Mouse (Mus musculus) liver, postnatal 0 days (tissue): ENCODE results near the gene Mrgprd. TPM values are rescaled to one million over a fixed set of nuclear protein-coding genes. Genes with fewer than 3 reads are reported as not detected.

Experiments used
- ATAC-seq: fragments of 200-750 bp; cut with Nextera tagmentation; 2 replicates; pipeline ENCODE4 v1.8.0; 2017; ENCODE audit warnings: mild to moderate bottlenecking, moderate library complexity
- DNase-seq: peaks from one replicate; pipeline ENCODE4 v3.0.0-alpha.2; 2016
- H3K27ac ChIP-seq: fragments of 300-500 bp; sonication (generic); 2 replicates; pipeline ENCODE4 v1.5.1; 2014; ENCODE audit warnings: antibody characterized with exemption, moderate library complexity, mild to moderate bottlenecking, low read depth
- H3K27me3 ChIP-seq: fragments of 300-500 bp; sonication (generic); 2 replicates; pipeline ENCODE4 v1.6.1; 2014; ENCODE audit warnings: low read length, control low read depth, mixed read lengths; ENCODE audit not compliant: insufficient read depth
- H3K36me3 ChIP-seq: fragments of 300-500 bp; sonication (generic); replicated peaks from 2 replicates; pipeline ENCODE4 v1.6.1; 2014; ENCODE audit warnings: mild to moderate bottlenecking, control low read depth, low read length, moderate library complexity, mixed read lengths; ENCODE audit not compliant: insufficient read depth
- H3K4me1 ChIP-seq: fragments of 300-500 bp; sonication (generic); 2 replicates; pipeline ENCODE4 v1.6.1; 2014; ENCODE audit warnings: antibody characterized with exemption, mild to moderate bottlenecking, control low read depth; ENCODE audit not compliant: insufficient read depth
- H3K4me2 ChIP-seq: fragments of 300-500 bp; sonication (generic); 2 replicates; pipeline ENCODE4 v1.6.1; 2014; ENCODE audit warnings: low read depth, mild to moderate bottlenecking, low read length, moderate library complexity, mixed read lengths
- H3K4me3 ChIP-seq: fragments of 300-500 bp; sonication (generic); 2 replicates; pipeline ENCODE4 v1.5.1; 2014; ENCODE audit warnings: low read depth, low read length
- H3K9ac ChIP-seq: fragments of 300-500 bp; sonication (generic); replicated peaks from 2 replicates; pipeline ENCODE4 v1.6.1; 2014; ENCODE audit warnings: mild to moderate bottlenecking, moderate library complexity
- H3K9me3 ChIP-seq: fragments of 300-500 bp; sonication (generic); 2 replicates; pipeline ENCODE4 v1.6.1; 2016; ENCODE audit warnings: mild to moderate bottlenecking, control low read depth, low read length, mixed read lengths
- CTCF ChIP-seq: sonication (generic); IDR thresholded peaks from 2 replicates; pipeline ENCODE4 v1.5.1; 2016; ENCODE audit warnings: antibody characterized with exemption, low read depth
- EP300 ChIP-seq: IDR thresholded peaks from 2 replicates; pipeline ENCODE4 v1.6.1; 2016; ENCODE audit warnings: antibody characterized with exemption, low read depth, mild to moderate bottlenecking
- WGBS: fragments of 180-500 bp; shearing (Covaris S2); extraction: QIAGEN DNeasy Blood & Tissue Kit; methylation state at CpG from one replicate; pipeline ENCODE4 v1.1.7; 2014; ENCODE audit not compliant: insufficient replicate concordance; 5-methylcytosine and 5-hydroxymethylcytosine counted together
- polyA plus RNA-seq: library from polyadenylated mRNA; unstranded; fragments of >200 nt; fragmentation: Nextera tagmentation; extraction: Ambion mirVana; gene quantifications from 2 replicates; pipeline ENCODE4 v1.2.1, GENCODE M21; 2015

The Mrgprd gene
- polyA plus RNA-seq, 1 experiment from 2014 or later: not detected

DNA sequence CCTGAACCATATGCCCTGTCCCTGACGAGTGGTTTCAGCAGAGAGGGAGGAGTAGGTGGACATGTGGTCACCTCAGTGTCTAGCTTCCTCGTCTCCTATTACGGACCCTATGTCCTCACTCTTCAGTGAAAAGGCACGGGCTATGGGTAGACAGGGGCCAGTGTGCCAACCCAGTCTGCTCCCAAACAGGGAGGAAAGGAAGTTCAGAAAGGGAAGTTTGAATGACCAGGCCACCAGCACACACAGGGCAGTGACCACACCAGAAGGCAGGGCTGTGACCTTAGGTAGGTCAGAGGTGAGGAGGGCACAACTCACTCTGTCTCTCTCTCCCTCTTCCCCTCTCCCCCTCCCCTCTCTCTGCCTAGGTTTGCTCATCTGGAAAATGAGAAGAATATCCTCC is 31.6 kb upstream of the Mrgprd start:
- TF ChIP-seq EP300 (no peak), CTCF (no peak)
- H3K4me3 ChIP-seq: peak overlapping the region; percentile 57
- H3K27me3 ChIP-seq: no peaks in the 10 kb centered on the region
- peak overlapping the region; percentile 81 for H3K4me2 ChIP-seq
- peaks cover 7% of the 10 kb centered on the region; the same call in 1 of the 2 replicates for H3K36me3 ChIP-seq
- peak overlapping the region; percentile 53 for H3K9ac ChIP-seq
- H3K4me1 ChIP-seq: peaks cover 17% of the 10 kb centered on the region
- ATAC-seq (peak; percentile 55), DNase-seq (no peak)
- WGBS: 45% methylated on average over 4 of the region's 4 CpGs
- no peaks in the 10 kb centered on the region for H3K9me3 ChIP-seq
- H3K27ac ChIP-seq: peak overlapping the region; percentile 68; the same call in 1 of the 2 replicates

DNA sequence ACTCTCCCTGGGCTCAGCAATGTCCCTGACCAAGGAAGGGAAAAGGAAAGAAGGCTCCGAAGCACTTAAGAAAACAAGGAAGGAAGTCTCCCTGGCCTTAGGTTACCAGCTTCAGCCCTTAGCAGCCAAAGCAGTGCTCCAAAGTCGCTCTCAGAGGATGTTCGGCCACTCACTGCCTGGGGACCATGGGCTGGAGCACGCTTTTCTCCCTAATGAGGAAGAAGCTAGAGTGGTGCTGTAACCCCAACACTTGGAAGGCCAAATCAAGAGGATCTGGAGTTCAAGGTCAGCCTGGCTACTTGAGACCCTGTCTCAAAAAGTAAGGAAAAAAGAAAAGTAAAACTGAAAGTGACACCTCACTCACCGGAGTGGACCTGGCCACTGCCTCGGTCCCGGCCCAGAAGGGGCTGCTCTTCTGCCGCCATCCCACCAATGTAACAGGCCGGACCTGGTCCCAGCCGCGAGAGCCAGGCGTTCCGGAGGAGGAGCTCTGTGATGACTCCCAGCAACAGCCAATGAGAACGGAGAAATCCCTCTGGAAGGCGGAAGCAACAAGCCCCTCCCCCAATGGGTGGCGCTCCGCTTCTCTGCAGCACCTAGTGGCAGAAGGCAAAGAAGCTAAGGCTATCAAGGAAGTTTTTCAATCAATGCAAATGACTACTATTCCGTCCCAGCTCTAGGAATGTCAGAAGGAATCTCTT is 31.0 kb upstream of the Mrgprd start, which contains the start of gene Tpcn2:
Gene Tpcn2, minus strand, starts transcription at position 525 of the 701 bp plus-strand sequence.
- ATAC-seq (peak; percentile 91), DNase-seq (peak; percentile 93)
- Histone ChIP-seq H3K27me3 (no peaks in the 10 kb centered on the region), H3K36me3 (peaks cover 7% of the 10 kb centered on the region; the same call in 1 of the 2 replicates), H3K9me3 (no peaks in the 10 kb centered on the region), H3K27ac (peak within 1 kb of the TSS; percentile 68; the same call in 1 of the 2 replicates), H3K9ac (peak within 1 kb of the TSS; percentile 53), H3K4me1 (peaks cover 17% of the 10 kb centered on the region), H3K4me2 (peak within 1 kb of the TSS; percentile 81), H3K4me3 (peak within 1 kb of the TSS; percentile 57)
- WGBS: 4% methylated on average over 18 of the region's 18 CpGs
- TF ChIP-seq EP300 (no peak), CTCF (peak; percentile 70)

DNA sequence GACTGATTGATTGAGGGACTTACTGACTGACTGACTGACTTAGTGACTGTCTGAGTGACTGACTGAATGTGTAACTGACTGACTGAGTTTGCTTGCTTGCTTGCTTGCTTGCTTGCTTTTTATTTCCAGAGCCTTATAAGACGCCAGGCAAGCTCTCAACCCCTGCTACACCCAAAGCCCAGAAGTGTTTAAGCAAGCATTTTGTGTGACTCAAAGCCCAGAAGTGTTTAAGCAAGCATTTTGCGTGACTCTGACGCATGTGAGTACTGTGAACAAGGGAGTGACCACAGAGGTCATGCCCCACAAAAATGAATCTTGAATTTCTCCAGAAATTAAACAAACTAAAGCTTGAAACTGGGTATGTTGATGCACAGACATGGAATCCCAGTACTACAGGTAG is 30.3 kb upstream of the Mrgprd start:
- ATAC-seq: peak; percentile 28; the same call in 1 of the 2 replicates
- Histone ChIP-seq H3K36me3 (peaks cover 2% of the 10 kb centered on the region; the same call in 1 of the 2 replicates), H3K27ac (no peak overlapping the region)

DNA sequence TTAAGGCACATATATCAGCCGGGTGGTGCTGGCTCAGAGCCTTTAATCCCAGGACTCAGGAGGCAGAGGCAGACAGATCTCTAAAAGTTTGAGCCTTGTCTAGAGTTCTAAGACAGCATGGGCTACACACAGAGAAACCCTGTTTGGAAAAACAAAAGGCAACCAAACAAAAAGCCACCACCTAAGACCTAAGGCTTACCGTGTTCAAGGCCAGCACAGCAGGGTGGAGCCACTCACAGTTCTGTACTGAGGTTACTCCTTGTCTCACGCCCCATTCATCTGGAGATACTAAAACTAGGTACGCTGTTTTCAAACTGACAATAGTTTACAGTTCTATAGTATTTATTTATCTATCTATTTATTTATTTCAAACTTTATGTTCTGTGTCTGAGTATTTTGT is 29.2 kb upstream of the Mrgprd start:
- Histone ChIP-seq H3K4me3 (no peak overlapping the region), H3K9ac (no peak overlapping the region), H3K27ac (no peak overlapping the region), H3K4me2 (no peak overlapping the region), H3K4me1 (peaks cover 17% of the 10 kb centered on the region), H3K27me3 (no peaks in the 10 kb centered on the region), H3K36me3 (no peaks in the 10 kb centered on the region), H3K9me3 (no peaks in the 10 kb centered on the region)
- no peak for DNase-seq
- whole genome bisulfite sequencing: 75% methylated on average over 4 of the region's 4 CpGs
- TF ChIP-seq EP300 (no peak), CTCF (no peak)
- ATAC-seq: no peak

More for the DNA sequence above, 30.3 kb upstream of the Mrgprd start:
- H3K27me3 ChIP-seq: no peaks in the 10 kb centered on the region
- 0 out of 2 replicates have a peak overlapping the region, but pooled peaks have one; percentile 81 for H3K4me2 ChIP-seq
- no peak overlapping the region for H3K9ac ChIP-seq
- TF ChIP-seq CTCF (no peak), EP300 (no peak)
- no peaks in the 10 kb centered on the region for H3K9me3 ChIP-seq
- 0 out of 2 replicates have a peak overlapping the region, but pooled peaks have one; percentile 57 for H3K4me3 ChIP-seq
- DNase-seq: no peak
- peaks cover 17% of the 10 kb centered on the region for H3K4me1 ChIP-seq
- 50% methylated on average over 3 of the region's 3 CpGs for WGBS

DNA sequence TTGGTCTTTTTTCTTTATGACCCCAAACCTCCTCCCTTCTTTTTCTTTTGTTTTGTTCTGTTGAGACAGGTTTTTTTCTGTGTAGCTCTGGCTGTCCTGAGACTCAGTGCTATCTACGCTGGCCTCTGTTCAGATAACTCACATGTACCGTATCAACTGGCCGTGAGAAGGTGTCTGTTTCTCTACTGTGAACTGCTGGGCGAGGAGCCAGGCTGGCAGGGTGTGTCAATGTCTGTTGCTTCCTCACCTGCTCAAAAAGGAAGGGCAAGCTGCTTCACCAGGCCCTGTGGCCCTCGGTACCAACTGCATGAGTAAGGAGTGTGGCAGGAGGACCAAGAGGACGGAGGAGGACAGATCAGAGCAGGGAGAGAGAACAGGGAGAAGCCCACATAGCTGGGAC is 27.2 kb upstream of the Mrgprd start:
- Histone ChIP-seq H3K4me1 (peaks cover 13% of the 10 kb centered on the region), H3K9me3 (no peaks in the 10 kb centered on the region), H3K36me3 (no peaks in the 10 kb centered on the region), H3K27me3 (no peaks in the 10 kb centered on the region), H3K9ac (no peak overlapping the region), H3K4me3 (no peak overlapping the region), H3K4me2 (no peak overlapping the region), H3K27ac (no peak overlapping the region)
- TF ChIP-seq CTCF (no peak), EP300 (no peak)
- 46% methylated on average over 6 of the region's 6 CpGs for WGBS
- DNase-seq (no peak), ATAC-seq (no peak)

DNA sequence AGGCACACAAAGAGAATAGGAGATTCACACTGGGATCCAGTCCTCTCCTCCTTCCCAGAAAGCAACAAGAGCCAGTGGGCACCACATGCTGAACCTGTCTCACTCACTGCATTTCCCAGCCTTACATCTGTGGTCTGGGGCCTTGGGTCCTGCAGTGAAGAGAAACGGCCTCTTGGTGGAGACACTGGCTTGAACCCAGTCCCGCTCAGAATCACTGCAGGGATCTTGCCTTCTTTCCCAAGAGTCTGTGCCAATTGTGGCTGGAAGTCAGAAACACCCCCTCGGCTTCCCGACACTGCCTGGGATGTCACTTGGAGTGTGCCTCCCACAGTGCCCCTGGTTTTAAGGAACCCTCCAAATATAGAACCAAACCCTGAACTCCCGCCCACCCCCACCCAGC is 25.3 kb upstream of the Mrgprd start:
- no peak overlapping the region for H3K9ac ChIP-seq
- TF ChIP-seq EP300 (no peak), CTCF (peak; percentile 46)
- H3K9me3 ChIP-seq: no peaks in the 10 kb centered on the region
- 32% methylated on average over 5 of the region's 5 CpGs for WGBS
- H3K27ac ChIP-seq: no peak overlapping the region
- no peak overlapping the region for H3K4me2 ChIP-seq
- no peak for ATAC-seq
- 0 out of 2 replicates have a peak, but pooled peaks cover under 1% of the 10 kb centered on the region for H3K4me1 ChIP-seq
- H3K36me3 ChIP-seq: no peaks in the 10 kb centered on the region
- no peak overlapping the region for H3K4me3 ChIP-seq
- H3K27me3 ChIP-seq: no peaks in the 10 kb centered on the region
- no peak for DNase-seq
